Mouse (Mus musculus) C2C12 (cell line): ENCODE measurements at regions not wholly inside any gene's neighbourhood (a gene's known extent, or its start where the extent isn't known, plus 50 kb on each side); places are given as distances from the start of the nearest gene placed in this dataset.

Source experiments
- H3K27me3 ChIP-seq: one replicate; pipeline ENCODE4 v1.6.1; 2011; ENCODE audit not compliant: control insufficient read depth, insufficient read depth, insufficient read length
- H3K36me3 ChIP-seq: one replicate; pipeline ENCODE4 v1.6.1; 2011; ENCODE audit not compliant: control insufficient read depth, insufficient read depth
- H3K4me3 ChIP-seq: one replicate; pipeline ENCODE4 v1.5.1; 2011; ENCODE audit warnings: mild to moderate bottlenecking, control low read depth; ENCODE audit not compliant: poor library complexity, insufficient read depth, severe bottlenecking
- H3K79me2 ChIP-seq: one replicate; pipeline ENCODE4 v1.6.1; 2011; ENCODE audit not compliant: control insufficient read depth, insufficient read depth
- H3K79me3 ChIP-seq: one replicate; pipeline ENCODE4 v1.6.1; 2011; ENCODE audit warnings: low read depth, control low read depth
- H3ac ChIP-seq: one replicate; pipeline ENCODE3; 2011; ENCODE audit warnings: low read depth; ENCODE audit not compliant: control insufficient read depth, insufficient read length
- CEBPB ChIP-seq: IDR thresholded peaks from one replicate; pipeline ENCODE4 v1.6.1; 2011; ENCODE audit warnings: low read depth, mild to moderate bottlenecking, control low read depth, moderate library complexity
- CTCF ChIP-seq: IDR thresholded peaks from one replicate; pipeline ENCODE4 v1.5.1; 2011; ENCODE audit not compliant: control insufficient read depth, insufficient read depth, insufficient read length
- FOSL1 ChIP-seq: IDR thresholded peaks from one replicate; pipeline ENCODE4 v1.8.0; 2011; ENCODE audit warnings: mild to moderate bottlenecking, low read length; ENCODE audit not compliant: poor library complexity, insufficient read depth, severe bottlenecking
- MAX ChIP-seq: IDR thresholded peaks from one replicate; pipeline ENCODE4 v1.6.1; 2011; ENCODE audit warnings: mild to moderate bottlenecking, control low read depth
- MYOD1 ChIP-seq: IDR thresholded peaks from one replicate; pipeline ENCODE4 v1.6.1; 2011; ENCODE audit warnings: low read depth; ENCODE audit not compliant: control insufficient read depth, insufficient read length
- MYOG ChIP-seq: IDR thresholded peaks from one replicate; pipeline ENCODE4 v1.6.1; 2011; ENCODE audit not compliant: control insufficient read depth, insufficient read length; ENCODE audit errors: extremely low read depth
- USF1 ChIP-seq: IDR thresholded peaks from one replicate; pipeline ENCODE4 v1.6.1; 2011; ENCODE audit warnings: low read depth, mild to moderate bottlenecking, control low read depth, moderate library complexity

DNA sequence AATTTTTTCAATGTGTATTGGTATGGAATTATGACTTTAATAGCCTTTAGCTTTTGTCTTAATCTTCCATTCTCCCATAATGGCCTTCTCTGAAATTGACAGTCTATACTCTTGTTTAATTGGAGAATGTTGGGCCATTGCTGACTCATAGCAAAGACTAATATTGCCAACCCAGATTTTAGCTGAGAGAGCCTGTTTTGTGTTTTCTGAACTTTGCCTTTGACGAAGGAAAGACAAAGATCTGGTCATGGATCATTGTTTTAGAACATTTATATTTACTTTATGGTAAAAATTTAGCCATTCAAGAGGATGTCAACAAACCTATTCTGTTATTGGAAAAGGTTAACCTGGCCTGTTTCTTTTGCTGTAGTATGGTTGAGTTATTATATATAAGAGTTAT is 512.1 kb downstream of the Cypt12 start:
- no peak overlapping the region for H3ac ChIP-seq
- H3K79me3 ChIP-seq = no peaks in the 10 kb centered on the region
- H3K4me3 ChIP-seq = no peak overlapping the region
- H3K27me3 ChIP-seq = no peaks in the 10 kb centered on the region
- H3K36me3 ChIP-seq = no peaks in the 10 kb centered on the region
- no peaks in the 10 kb centered on the region for H3K79me2 ChIP-seq
- no peak for TF ChIP-seq MYOD1
- no peak for TF ChIP-seq CTCF
- no peak for TF ChIP-seq CEBPB
- no peak for TF ChIP-seq FOSL1
- TF ChIP-seq USF1 = no peak
- TF ChIP-seq MYOG = no peak
- TF ChIP-seq MAX = no peak

DNA sequence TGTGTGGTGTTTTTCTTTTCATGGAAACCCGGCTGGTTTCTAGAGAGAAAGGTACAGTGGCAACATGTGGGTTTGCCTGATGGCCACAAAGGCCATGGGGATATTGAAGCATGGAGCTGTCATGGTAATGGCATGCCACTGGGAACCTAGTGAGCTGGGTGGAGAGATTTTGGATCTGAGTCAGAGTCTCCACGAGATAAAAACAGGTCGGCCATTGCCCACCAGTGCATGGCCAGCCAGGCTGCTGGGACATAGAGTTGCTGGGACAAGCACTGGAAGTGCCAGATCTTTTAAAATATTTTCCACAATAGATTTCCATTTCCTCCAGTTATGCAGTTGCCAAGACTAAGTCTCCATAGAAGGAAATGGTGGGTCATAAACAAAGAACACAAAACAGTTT is 523.6 kb downstream of the Cypt12 start:
- H3K27me3 ChIP-seq = no peaks in the 10 kb centered on the region
- no peaks in the 10 kb centered on the region for H3K79me3 ChIP-seq
- H3K79me2 ChIP-seq = no peaks in the 10 kb centered on the region
- H3ac ChIP-seq = no peak overlapping the region
- no peak overlapping the region for H3K4me3 ChIP-seq
- H3K36me3 ChIP-seq = no peaks in the 10 kb centered on the region
- TF ChIP-seq MYOG = no peak
- no peak for TF ChIP-seq MYOD1
- TF ChIP-seq CEBPB = no peak
- no peak for TF ChIP-seq FOSL1
- no peak for TF ChIP-seq MAX
- no peak for TF ChIP-seq USF1
- TF ChIP-seq CTCF = no peak

DNA sequence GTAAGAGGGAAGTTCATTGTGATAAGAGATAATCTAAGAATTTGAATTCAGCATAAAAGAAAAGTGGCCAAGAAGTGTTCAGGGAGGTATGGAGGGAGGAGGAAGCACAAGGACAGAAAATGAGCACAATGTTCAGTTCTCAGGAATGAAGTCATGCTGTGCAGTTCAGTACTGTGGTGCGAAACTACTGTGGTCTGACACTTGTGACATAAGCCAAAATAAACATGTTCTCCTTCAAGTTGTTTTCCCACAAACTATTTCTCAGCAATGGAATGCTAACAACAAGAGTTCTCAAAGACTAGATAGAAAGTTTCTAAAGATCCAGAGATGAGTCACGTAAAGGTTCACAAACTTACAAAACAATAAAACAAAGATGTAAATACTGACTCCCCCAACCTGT is 531.3 kb downstream of the Cypt12 start:
- TF ChIP-seq USF1 (no peak), MYOG (no peak), MYOD1 (no peak), MAX (no peak), CTCF (no peak), CEBPB (no peak)
- Histone ChIP-seq H3K4me3 (no peak overlapping the region), H3K79me3 (no peaks in the 10 kb centered on the region), H3K27me3 (no peaks in the 10 kb centered on the region), H3ac (no peak overlapping the region), H3K79me2 (no peaks in the 10 kb centered on the region), H3K36me3 (no peaks in the 10 kb centered on the region)

DNA sequence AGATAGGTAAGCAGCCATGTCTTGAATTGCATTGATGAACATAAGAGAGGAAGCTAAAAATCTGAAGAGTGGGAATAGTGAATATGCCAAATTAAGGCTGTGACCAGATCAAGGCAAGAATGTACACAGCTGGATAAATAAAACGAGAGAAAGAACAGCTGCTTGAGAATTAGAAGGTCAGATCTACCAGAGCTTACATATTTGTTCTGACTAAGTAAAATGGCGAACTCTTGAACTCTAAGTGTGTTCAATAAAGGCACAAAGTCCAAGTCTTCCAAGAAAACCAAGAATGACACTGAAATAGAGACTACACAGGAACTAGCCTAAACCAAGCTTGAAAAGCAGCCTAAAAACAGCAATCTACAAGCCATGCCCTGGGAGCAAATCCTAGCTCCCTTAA is 533.8 kb downstream of the Cypt12 start:
- Histone ChIP-seq H3ac (no peak overlapping the region), H3K4me3 (no peak overlapping the region), H3K36me3 (no peaks in the 10 kb centered on the region), H3K79me2 (no peaks in the 10 kb centered on the region), H3K79me3 (no peaks in the 10 kb centered on the region), H3K27me3 (no peaks in the 10 kb centered on the region)
- no peak for TF ChIP-seq CEBPB
- no peak for TF ChIP-seq MAX
- no peak for TF ChIP-seq USF1
- TF ChIP-seq CTCF = no peak
- no peak for TF ChIP-seq FOSL1
- no peak for TF ChIP-seq MYOD1
- TF ChIP-seq MYOG = no peak

DNA sequence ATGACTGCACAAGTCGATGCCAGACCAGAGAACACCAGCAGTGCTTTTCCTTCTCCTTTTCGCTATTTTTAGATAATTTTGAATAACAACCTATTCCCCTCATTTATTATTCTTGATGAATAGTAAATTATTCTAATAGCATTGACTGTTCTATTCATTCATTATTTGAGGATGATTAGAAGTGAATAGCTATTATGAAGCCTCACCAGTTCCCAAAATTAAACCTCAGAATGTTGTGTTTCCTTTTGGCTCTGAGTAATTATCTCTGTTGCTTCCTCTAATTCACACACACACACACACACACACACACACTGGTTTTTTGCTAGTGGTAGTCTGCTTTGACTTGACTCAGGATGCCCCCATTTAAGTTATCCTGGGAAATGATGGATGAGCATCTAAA is 540.7 kb downstream of the Cypt12 start:
- H3K79me2 ChIP-seq = no peaks in the 10 kb centered on the region
- no peak overlapping the region for H3ac ChIP-seq
- no peaks in the 10 kb centered on the region for H3K27me3 ChIP-seq
- TF ChIP-seq MYOG (no peak), USF1 (no peak), CEBPB (no peak), CTCF (no peak), FOSL1 (no peak), MAX (no peak), MYOD1 (no peak)
- H3K79me3 ChIP-seq = no peaks in the 10 kb centered on the region
- H3K4me3 ChIP-seq = no peak overlapping the region
- H3K36me3 ChIP-seq = no peaks in the 10 kb centered on the region

GRCm38 (mm10) chr3:18522562-18522961 is 574.4 kb downstream of the Cypt12 start:
- H3ac ChIP-seq = no peak overlapping the region
- H3K79me2 ChIP-seq = no peaks in the 10 kb centered on the region
- no peaks in the 10 kb centered on the region for H3K27me3 ChIP-seq
- H3K36me3 ChIP-seq = no peaks in the 10 kb centered on the region
- no peak overlapping the region for H3K4me3 ChIP-seq
- no peaks in the 10 kb centered on the region for H3K79me3 ChIP-seq
- TF ChIP-seq CTCF (no peak), MYOG (no peak), CEBPB (no peak), MAX (no peak), USF1 (no peak), MYOD1 (no peak), FOSL1 (no peak)
